Mouse (Mus musculus) liver, embryonic 12.5 days (tissue): ENCODE results near the gene Il15ra. TPM values are rescaled to one million over a fixed set of nuclear protein-coding genes. Genes with fewer than 3 reads are reported as not detected.
A peak's percentile ranks its signal among the peaks of the same experiment; 100 is the strongest.

Experiments used
- ATAC-seq: fragments of 200-750 bp; cut with Nextera tagmentation; 2 replicates; pipeline ENCODE4 v1.8.0; 2017; ENCODE audit warnings: moderate number of reproducible peaks, mild to moderate bottlenecking, moderate library complexity
- H3K27ac ChIP-seq: fragments of 300-500 bp; sonication (generic); 2 replicates; pipeline ENCODE4 v1.5.1; 2016; ENCODE audit warnings: mild to moderate bottlenecking
- H3K27me3 ChIP-seq: fragments of 300-500 bp; sonication (generic); replicated peaks from 2 replicates; pipeline ENCODE4 v1.6.1; 2016; ENCODE audit warnings: mild to moderate bottlenecking, moderate library complexity
- H3K36me3 ChIP-seq: fragments of 300-500 bp; sonication (generic); 2 replicates; pipeline ENCODE4 v1.6.1; 2016; ENCODE audit warnings: mild to moderate bottlenecking, moderate library complexity
- H3K4me1 ChIP-seq: fragments of 300-500 bp; sonication (generic); 2 replicates; pipeline ENCODE4 v1.6.1; 2016
- H3K4me2 ChIP-seq: fragments of 300-500 bp; sonication (generic); 2 replicates; pipeline ENCODE4 v1.6.1; 2016; ENCODE audit warnings: mild to moderate bottlenecking, moderate library complexity
- H3K4me3 ChIP-seq: fragments of 300-500 bp; sonication (generic); 2 replicates; pipeline ENCODE4 v1.5.1; 2016; ENCODE audit warnings: mild to moderate bottlenecking, moderate library complexity
- H3K9ac ChIP-seq: fragments of 300-500 bp; sonication (generic); 2 replicates; pipeline ENCODE4 v1.6.1; 2016; ENCODE audit warnings: mild to moderate bottlenecking, moderate library complexity
- H3K9me3 ChIP-seq: fragments of 300-500 bp; sonication (generic); replicated peaks from 2 replicates; pipeline ENCODE4 v1.6.1; 2016; ENCODE audit warnings: mild to moderate bottlenecking, moderate library complexity
- WGBS: fragments of 180-500 bp; shearing (Covaris S2); methylation state at CpG from one replicate; pipeline ENCODE4 v1.1.7; 2016; ENCODE audit not compliant: insufficient replicate concordance; 5-methylcytosine and 5-hydroxymethylcytosine counted together
- polyA plus RNA-seq: library from polyadenylated mRNA; unstranded; fragments of >200 nt; fragmentation: Nextera tagmentation; extraction: Ambion mirVana; gene quantifications from 2 replicates; pipeline ENCODE4 v1.2.1, GENCODE M21; 2016

The Il15ra gene
- polyA plus RNA-seq, 1 experiment from 2014 or later: 1.7 TPM

GRCm38 (mm10) chr2:11766485-11767160 lies 61.5 kb downstream of the Il15ra start:
- 66% methylated on average over 5 of the region's 5 CpGs for WGBS
- no peaks in the 10 kb centered on the region for H3K27me3 ChIP-seq
- H3K27ac ChIP-seq: no peak overlapping the region
- no peaks in the 10 kb centered on the region for H3K9me3 ChIP-seq
- peaks cover 72% of the 10 kb centered on the region for H3K36me3 ChIP-seq
- H3K4me2 ChIP-seq: no peak overlapping the region
- no peak overlapping the region for H3K9ac ChIP-seq
- peaks cover 7% of the 10 kb centered on the region; the same call in 1 of the 2 replicates for H3K4me1 ChIP-seq
- ATAC-seq: no peak
- H3K4me3 ChIP-seq: no peak overlapping the region

- H3K9ac ChIP-seq: no peak overlapping the region
- H3K36me3 ChIP-seq: peaks cover 66% of the 10 kb centered on the region
- no peak for ATAC-seq
- peaks cover 7% of the 10 kb centered on the region; the same call in 1 of the 2 replicates for H3K4me1 ChIP-seq
- H3K27ac ChIP-seq: no peak overlapping the region
- no peaks in the 10 kb centered on the region for H3K9me3 ChIP-seq
- H3K4me2 ChIP-seq: no peak overlapping the region
- H3K4me3 ChIP-seq: no peak overlapping the region
- H3K27me3 ChIP-seq: no peaks in the 10 kb centered on the region
- WGBS: 78% methylated on average over 10 of the region's 10 CpGs
Observed at GRCm38 (mm10) chr2:11767161-11767545, 62.1 kb downstream of the Il15ra start.

GRCm38 (mm10) chr2:11771701-11772100 lies 66.6 kb downstream of the Il15ra start:
- Histone ChIP-seq H3K9me3 (no peaks in the 10 kb centered on the region), H3K27ac (no peak overlapping the region), H3K4me1 (peaks cover 15% of the 10 kb centered on the region), H3K27me3 (no peaks in the 10 kb centered on the region), H3K4me3 (no peak overlapping the region), H3K36me3 (peaks cover 23% of the 10 kb centered on the region), H3K9ac (no peak overlapping the region), H3K4me2 (no peak overlapping the region)
- ATAC-seq: no peak
- 86% methylated on average over 4 of the region's 4 CpGs for WGBS

GRCm38 (mm10) chr2:11772401-11772800 lies 67.3 kb downstream of the Il15ra start:
- WGBS: 58% methylated on average over 4 of the region's 4 CpGs
- Histone ChIP-seq H3K4me3 (no peak overlapping the region), H3K27me3 (no peaks in the 10 kb centered on the region), H3K27ac (no peak overlapping the region), H3K4me1 (peaks cover 18% of the 10 kb centered on the region), H3K9me3 (no peaks in the 10 kb centered on the region), H3K9ac (no peak overlapping the region), H3K4me2 (no peak overlapping the region), H3K36me3 (peaks cover 16% of the 10 kb centered on the region)
- no peak for ATAC-seq

GRCm38 (mm10) chr2:11774426-11774825 lies 69.3 kb downstream of the Il15ra start:
- no peak for ATAC-seq
- no peaks in the 10 kb centered on the region for H3K9me3 ChIP-seq
- no peaks in the 10 kb centered on the region for H3K27me3 ChIP-seq
- no peak overlapping the region for H3K9ac ChIP-seq
- H3K4me1 ChIP-seq: peaks cover 26% of the 10 kb centered on the region
- WGBS: 87% methylated on average over 10 of the region's 10 CpGs
- H3K4me3 ChIP-seq: no peak overlapping the region
- H3K27ac ChIP-seq: no peak overlapping the region
- peaks cover 3% of the 10 kb centered on the region; the same call in 1 of the 2 replicates for H3K36me3 ChIP-seq
- H3K4me2 ChIP-seq: no peak overlapping the region

GRCm38 (mm10) chr2:11775121-11775520 lies 70.0 kb downstream of the Il15ra start:
- Histone ChIP-seq H3K27ac (no peak overlapping the region), H3K4me3 (no peak overlapping the region), H3K4me1 (peaks cover 32% of the 10 kb centered on the region), H3K9ac (no peak overlapping the region), H3K4me2 (no peak overlapping the region), H3K27me3 (no peaks in the 10 kb centered on the region), H3K36me3 (peaks cover under 1% of the 10 kb centered on the region; the same call in 1 of the 2 replicates), H3K9me3 (no peaks in the 10 kb centered on the region)
- no peak for ATAC-seq
- WGBS: 79% methylated on average over 5 of the region's 5 CpGs

- Histone ChIP-seq H3K9me3 (no peaks in the 10 kb centered on the region), H3K4me1 (peaks cover 27% of the 10 kb centered on the region), H3K4me3 (peak overlapping the region; percentile 92), H3K27ac (no peak overlapping the region), H3K9ac (peak overlapping the region; percentile 87), H3K27me3 (no peaks in the 10 kb centered on the region), H3K36me3 (peaks cover 11% of the 10 kb centered on the region), H3K4me2 (peak overlapping the region; percentile 99)
- ATAC-seq: no peak
- WGBS: 23% methylated on average over 8 of the region's 8 CpGs
Observed at GRCm38 (mm10) chr2:11776415-11776814, 71.3 kb downstream of the Il15ra start.

- peak within 1 kb of the TSS; percentile 92 for H3K4me3 ChIP-seq
- under 1% methylated on average over 73 of the region's 73 CpGs for WGBS
Observed at GRCm38 (mm10) chr2:11777091-11778068, 72.3 kb downstream of the Il15ra start, which contains the start of the genes Fbh1 and Ankrd16. Fbh1 (minus strand) TSS chr2:11777582. Ankrd16 (plus strand) TSS chr2:11777876.

GRCm38 (mm10) chr2:11778087-11778823 lies 73.2 kb downstream of the Il15ra start:
- Histone ChIP-seq H3K27me3 (no peaks in the 10 kb centered on the region), H3K9ac (peak overlapping the region; percentile 80), H3K4me3 (peak overlapping the region; percentile 92), H3K36me3 (peaks cover 29% of the 10 kb centered on the region), H3K4me2 (peak overlapping the region; percentile 99), H3K27ac (peak overlapping the region; percentile 93), H3K9me3 (no peaks in the 10 kb centered on the region), H3K4me1 (peaks cover 27% of the 10 kb centered on the region)
- peak; percentile 83 for ATAC-seq
- WGBS: under 1% methylated on average over 43 of the region's 43 CpGs

More at GRCm38 (mm10) chr2:11777091-11778068, 72.3 kb downstream of the Il15ra start, which contains the start of the genes Fbh1 and Ankrd16:
- Histone ChIP-seq H3K36me3 (peaks cover 20% of the 10 kb centered on the region), H3K27ac (peak within 1 kb of the TSS; percentile 93), H3K27me3 (no peaks in the 10 kb centered on the region), H3K9me3 (no peaks in the 10 kb centered on the region), H3K4me2 (peak within 1 kb of the TSS; percentile 99), H3K9ac (peak within 1 kb of the TSS; percentile 87), H3K4me1 (peaks cover 27% of the 10 kb centered on the region)
- peak; percentile 94 for ATAC-seq
